Mouse (Mus musculus): ENCODE results near the gene Mmp24.
"Not testable (repeated sequence)": the region's sequence is repeated elsewhere in the genome, so short reads cannot be mapped to it uniquely, and the experiment has no call there.

Gene Mmp24

DNA sequence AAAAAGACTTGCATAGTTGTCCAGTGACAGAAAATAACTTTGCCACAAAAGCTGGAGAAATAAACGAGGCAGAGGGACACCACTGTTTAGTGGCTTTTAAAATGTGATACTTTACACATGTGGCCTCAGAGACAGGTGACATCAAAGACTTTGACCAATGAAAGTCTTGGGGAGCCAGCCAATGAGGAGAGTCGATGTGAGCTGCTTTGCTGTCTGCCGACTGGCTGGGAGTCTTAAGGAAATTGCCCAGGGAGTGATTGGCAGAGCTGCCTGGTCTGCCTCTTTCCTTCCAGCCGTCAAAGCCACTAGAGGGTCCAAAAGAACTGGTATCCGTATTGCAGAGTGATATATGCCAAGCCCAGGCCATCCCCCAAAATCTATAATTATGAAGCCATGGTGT lies 39.7 kb downstream of the Mmp24 start:
- DNase-seq (ENCODE audit: low read depth, low spot score): no peak

- no peak for DNase-seq (ENCODE audit: low read depth, low spot score)
Observed at GRCm38 (mm10) chr2:155816179-155816578, 41.0 kb downstream of the Mmp24 start.

- DNase-seq (ENCODE audit: low read depth, low spot score): no peak
Observed at GRCm38 (mm10) chr2:155817301-155818245, 42.4 kb downstream of the Mmp24 start.

GRCm38 (mm10) chr2:155818596-155819391 lies 43.7 kb downstream of the Mmp24 start:
- peak; percentile 72 for DNase-seq (ENCODE audit: low read depth, low spot score)

DNA sequence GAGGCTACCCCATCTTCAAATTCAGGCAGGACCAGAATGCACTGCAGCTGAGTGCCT lies 44.1 kb downstream of the Mmp24 start, which contains the start of gene BC029722:
BC029722 (minus strand) TSS at position 35 of the 57 bp plus-strand sequence.
- DNase-seq (ENCODE audit: low read depth, low spot score): no peak

GRCm38 (mm10) chr2:155819449-155820251 lies 44.5 kb downstream of the Mmp24 start:
- DNase-seq (ENCODE audit: low read depth, low spot score): no peak

- DNase-seq (ENCODE audit: low read depth, low spot score): no peak
Observed at GRCm38 (mm10) chr2:155820779-155821178, 45.6 kb downstream of the Mmp24 start.

- DNase-seq (ENCODE audit: low read depth, low spot score): no peak
Observed at GRCm38 (mm10) chr2:155823722-155824121, 48.6 kb downstream of the Mmp24 start.

DNA sequence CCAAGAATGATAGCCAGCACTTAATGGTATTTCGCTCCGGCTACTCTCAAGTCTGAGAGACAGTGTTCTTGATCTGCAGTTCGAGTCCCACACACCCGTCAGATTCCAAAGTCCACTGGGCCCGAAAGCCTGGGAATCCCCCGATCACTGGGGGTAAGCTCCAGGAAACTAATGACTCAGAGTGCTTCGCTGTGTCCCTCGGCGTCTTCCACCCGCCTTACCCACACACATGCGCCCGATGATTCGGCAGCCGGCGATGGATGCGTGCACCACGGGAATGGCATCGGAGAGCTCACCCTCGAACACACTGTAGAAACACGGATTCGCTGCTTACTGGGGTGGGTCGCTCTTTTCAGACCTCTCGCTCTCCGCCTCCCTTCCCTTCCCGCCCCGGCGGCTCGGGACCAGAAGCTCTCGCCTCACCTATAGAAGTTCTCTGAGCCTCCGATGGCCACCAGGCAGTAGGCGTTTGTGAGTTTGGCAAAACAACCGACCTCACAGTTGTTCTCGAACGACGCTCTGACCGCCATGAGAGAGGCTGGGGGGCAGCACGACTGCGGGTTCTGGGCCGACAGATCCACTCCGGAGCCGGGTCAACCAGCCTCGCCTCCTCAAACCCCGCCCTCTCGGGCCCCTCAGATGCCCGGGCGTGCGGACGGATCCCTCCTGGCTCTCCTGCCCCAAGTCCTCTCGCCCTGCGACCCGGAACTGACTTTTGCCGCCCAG lies 50.9 kb downstream of the Mmp24 start:
- DNase-seq (ENCODE audit: low read depth, low spot score): no peak

GRCm38 (mm10) chr2:155826630-155827424 lies 51.7 kb downstream of the Mmp24 start, which contains the start of gene Eif6:
Gene Eif6 (minus strand): TSS chr2:155826925.
- DNase-seq (ENCODE audit: low read depth, low spot score): peak; percentile 74

GRCm38 (mm10) chr2:155830841-155831240 lies 55.7 kb downstream of the Mmp24 start:
- no peak for DNase-seq (ENCODE audit: low read depth, low spot score)

DNA sequence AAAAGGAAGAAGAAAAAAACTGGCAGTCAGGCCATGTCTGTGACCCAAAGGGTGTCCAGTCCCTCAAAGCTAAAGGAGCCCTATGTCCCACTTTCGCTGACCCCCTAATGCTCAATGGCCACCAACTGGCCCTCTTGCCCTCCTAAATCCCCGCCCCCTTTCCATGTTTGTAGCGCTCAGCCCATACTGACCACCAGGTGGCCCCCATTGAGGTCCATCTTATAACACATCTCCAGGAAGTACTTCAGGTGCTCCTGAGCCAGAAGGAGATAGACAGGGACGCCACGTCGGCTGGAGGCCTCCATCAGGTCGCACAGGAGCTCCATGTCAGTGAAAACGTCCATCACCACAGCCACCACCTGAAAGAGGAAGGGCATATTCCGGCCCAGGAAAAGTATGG lies 56.2 kb downstream of the Mmp24 start:
- DNase-seq (ENCODE audit: low read depth, low spot score): no peak

- DNase-seq (ENCODE audit: low read depth, low spot score): not testable (repeated sequence)
Observed at GRCm38 (mm10) chr2:155832087-155832486, 56.9 kb downstream of the Mmp24 start.

DNA sequence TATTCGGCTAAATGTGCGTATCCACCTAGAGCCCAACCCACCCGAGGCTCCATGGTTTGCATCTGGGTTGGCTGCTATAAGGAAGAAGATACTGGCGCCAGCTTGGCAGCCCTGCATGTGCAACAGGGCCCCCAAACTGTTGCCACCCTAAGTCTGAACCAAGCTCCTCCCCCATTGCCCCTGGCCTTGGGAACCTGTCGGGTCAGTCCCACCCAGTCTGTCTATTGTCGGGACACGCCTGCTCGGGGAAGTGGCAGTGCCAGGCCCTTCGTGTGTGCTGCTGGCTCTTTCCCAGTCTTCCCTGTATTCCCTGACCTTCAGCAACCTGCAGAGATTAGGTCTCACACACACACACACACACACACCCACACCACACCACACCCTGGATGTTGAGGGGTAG lies 59.6 kb downstream of the Mmp24 start, which contains the start of gene Fam83c:
Fam83c (minus strand) TSS at position 123 of the 400 bp plus-strand sequence.
- DNase-seq (ENCODE audit: low read depth, low spot score): no peak

DNA sequence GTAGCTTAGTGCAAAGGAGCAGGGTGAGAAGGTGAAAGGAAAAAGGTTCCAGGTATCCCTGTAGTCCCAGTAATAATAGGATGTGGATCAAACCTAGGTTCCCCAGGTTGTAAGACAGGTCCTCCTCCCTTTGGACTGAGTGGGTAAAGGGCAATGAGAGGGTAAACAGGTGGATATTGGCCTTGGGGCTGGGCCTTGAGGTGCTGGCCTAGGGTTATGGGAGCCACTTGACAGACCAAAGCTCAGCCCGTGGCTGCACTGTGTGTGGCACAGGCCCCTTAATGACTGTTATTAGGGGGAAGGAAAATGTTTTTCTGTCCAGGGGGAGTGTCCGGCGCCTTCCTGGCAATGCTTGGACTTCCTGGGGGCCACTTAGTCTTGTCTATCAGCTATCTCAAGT lies 62.8 kb downstream of the Mmp24 start:
- DNase-seq (ENCODE audit: low read depth, low spot score): no peak

DNA sequence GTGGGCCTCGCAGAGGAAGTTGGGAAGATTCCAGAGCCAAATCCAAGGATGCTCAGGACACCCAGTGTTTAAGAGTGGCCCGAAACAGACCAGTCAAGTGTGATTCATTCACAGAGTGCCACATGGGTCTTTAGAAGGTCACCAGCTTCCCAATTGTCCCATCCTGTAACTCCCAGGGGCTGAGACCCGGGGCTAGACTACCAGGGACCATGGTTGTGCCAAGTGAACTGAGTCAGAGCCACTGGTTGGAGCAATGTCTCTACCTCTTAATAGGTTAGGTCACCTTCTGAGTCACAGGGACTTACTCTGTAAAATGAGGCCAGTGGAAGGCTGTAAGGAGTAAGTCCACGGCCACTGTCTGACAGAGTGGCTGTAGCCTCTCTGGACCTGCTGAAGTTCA lies 63.8 kb downstream of the Mmp24 start:
- no peak for DNase-seq (ENCODE audit: low read depth, low spot score)

GRCm38 (mm10) chr2:155846930-155847329 lies 71.8 kb downstream of the Mmp24 start:
- no peak for DNase-seq (ENCODE audit: low read depth, low spot score)

DNA sequence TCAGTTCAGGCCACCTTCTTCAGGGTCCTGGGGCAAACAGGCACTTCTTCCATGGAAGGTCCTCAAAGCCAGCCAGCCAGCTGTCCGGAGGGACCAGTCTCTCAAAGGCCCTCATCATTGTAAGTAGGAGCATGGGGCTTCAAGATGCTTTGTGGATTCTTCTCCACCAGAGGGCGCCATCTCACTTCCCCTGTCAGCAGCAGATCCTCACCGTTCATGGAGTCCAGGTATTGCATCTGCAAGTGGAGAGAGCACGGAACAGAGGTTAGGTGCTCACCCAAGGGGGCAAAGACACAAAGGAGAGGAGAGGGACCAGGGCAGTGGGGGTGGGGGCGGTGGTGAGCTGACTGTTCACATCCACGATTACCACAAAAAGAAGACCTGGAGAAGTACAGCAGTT lies 73.1 kb downstream of the Mmp24 start:
- DNase-seq (ENCODE audit: low read depth, low spot score): peak; percentile 77

GRCm38 (mm10) chr2:155849464-155849863 lies 74.3 kb downstream of the Mmp24 start:
- no peak for DNase-seq (ENCODE audit: low read depth, low spot score)

DNA sequence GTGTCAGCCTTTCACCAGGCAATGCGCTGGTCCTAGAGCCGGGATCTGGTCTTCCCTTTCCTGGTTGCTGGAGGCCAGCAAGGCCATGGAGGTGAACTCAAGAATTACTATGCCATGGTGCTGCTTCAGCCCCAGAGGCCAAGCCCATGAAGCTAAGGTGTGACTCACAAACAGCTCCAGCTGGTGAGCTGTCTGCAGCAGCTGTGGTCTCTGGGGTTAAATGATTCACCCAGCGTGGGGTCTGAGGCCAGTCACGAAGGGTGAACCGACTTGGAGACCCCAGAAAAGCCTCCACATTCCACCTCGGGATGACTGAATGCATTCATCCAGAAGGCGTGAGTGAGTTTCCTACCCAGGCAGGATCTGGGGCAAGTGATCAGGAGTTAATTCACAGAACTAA lies 75.0 kb downstream of the Mmp24 start:
- no peak for DNase-seq (ENCODE audit: low read depth, low spot score)

DNA sequence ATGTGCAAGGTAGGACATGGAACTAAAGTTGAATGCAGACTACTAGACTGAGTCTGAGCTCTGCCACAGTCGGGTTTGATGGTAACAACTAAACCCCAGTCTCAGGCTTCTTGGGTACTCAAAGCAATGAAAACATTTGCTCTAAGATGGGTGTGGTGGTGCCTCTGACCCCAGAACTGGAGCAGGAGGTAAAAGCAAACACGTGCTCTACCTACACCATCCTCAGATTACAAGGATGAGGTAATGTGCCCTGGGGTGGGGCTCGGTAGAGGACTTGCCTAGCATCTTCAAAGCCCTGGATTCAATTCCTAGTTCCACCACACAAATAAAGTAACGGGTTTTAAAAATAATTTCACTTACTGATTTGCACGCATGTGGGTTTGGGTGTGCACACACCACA lies 77.4 kb downstream of the Mmp24 start:
- DNase-seq (ENCODE audit: low read depth, low spot score): no peak

Data from retina, postnatal 7 days (tissue).